Comparison of ENCODE assay signal across 25 mouse cellular contexts in the genomic region with DNA sequence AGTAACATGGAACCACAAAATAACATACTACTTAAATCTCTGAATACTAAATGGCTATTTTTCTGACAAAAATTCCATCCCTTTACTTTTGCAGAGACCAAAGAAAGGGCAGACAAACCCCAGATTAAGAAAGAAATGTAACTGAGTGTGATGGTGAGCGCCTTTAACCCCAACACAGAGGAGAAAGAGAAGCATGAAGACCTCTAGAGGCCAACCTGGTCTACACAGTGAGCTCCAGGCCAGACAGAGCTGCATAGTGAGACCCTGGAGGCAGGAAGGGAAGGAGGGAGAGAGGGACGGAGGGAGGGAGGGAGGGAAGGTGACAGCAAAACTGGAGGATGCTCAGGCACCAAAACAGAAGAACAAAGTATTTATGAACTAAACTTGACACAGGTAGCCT. TPM values are rescaled to one million over a fixed set of nuclear protein-coding genes. Genes with fewer than 3 reads are reported as not detected.
A peak's percentile ranks its signal among the peaks of the same experiment; 100 is the strongest.
DNase-seq lines count a peak whose midpoint lies in the region; ATAC-seq and TF ChIP-seq lines count a peak whose summit lies in the region.
"Had no signal": no experiment of that assay in that cellular context is flagged by ENCODE, and none has a peak within 500 bp of the region (broad histone marks: within the 10 kb centered on the region; RNA-seq: fewer than 3 reads in every experiment).

No protein-coding gene starts in this region.

- H3K9ac ChIP-seq in heart, embryonic 12.5 days, result no peak overlapping the region
- H3K9ac ChIP-seq in intestine, postnatal 0 days (ENCODE audit: low read depth, low read length), result no peak overlapping the region
- no peak overlapping the region for H3K9ac ChIP-seq in intestine, embryonic 16.5 days (ENCODE audit: low read depth, low read length)
- no peak overlapping the region for H3K9ac ChIP-seq in liver, embryonic 11.5 days (ENCODE audit: low read depth, low read length)
- no peak overlapping the region for H3K9ac ChIP-seq in liver, postnatal 0 days (replicated peaks)
- no peak overlapping the region for H3K9ac ChIP-seq in hindbrain, embryonic 11.5 days (ENCODE audit: low read depth, low read length)
- H3K9ac ChIP-seq: embryonic facial prominence, embryonic 15.5 days; intestine, embryonic 15.5 days; lung, embryonic 15.5 days; midbrain, embryonic 15.5 days; neural tube, embryonic 13.5 days had no signal

- WGBS in heart, embryonic 12.5 days, result 54% methylated on average over 2 of the region's 2 CpGs
- WGBS in intestine, postnatal 0 days, result 72% methylated on average over 2 of the region's 2 CpGs
- 71% methylated on average over 2 of the region's 2 CpGs for WGBS in intestine, embryonic 16.5 days
- 73% methylated on average over 2 of the region's 2 CpGs for WGBS in liver, embryonic 11.5 days
- 52% methylated on average over 2 of the region's 2 CpGs for WGBS in liver, postnatal 0 days (ENCODE audit: insufficient replicate concordance)
- WGBS in hindbrain, embryonic 11.5 days, result 64% methylated on average over 2 of the region's 2 CpGs

- H3K4me2 ChIP-seq in heart, embryonic 12.5 days, result no peak overlapping the region
- no peak overlapping the region for H3K4me2 ChIP-seq in intestine, postnatal 0 days (replicated peaks; ENCODE audit: low read depth)
- H3K4me2 ChIP-seq in intestine, embryonic 16.5 days (ENCODE audit: low read depth, low read length), result no peak overlapping the region
- H3K4me2 ChIP-seq in liver, embryonic 11.5 days, result no peak overlapping the region
- no peak overlapping the region for H3K4me2 ChIP-seq in liver, postnatal 0 days (ENCODE audit: low read depth, low read length)
- no peak overlapping the region for H3K4me2 ChIP-seq in hindbrain, embryonic 11.5 days (replicated peaks; ENCODE audit: low read depth, low read length)
- H3K4me2 ChIP-seq: embryonic facial prominence, embryonic 15.5 days; intestine, embryonic 15.5 days; lung, embryonic 15.5 days; midbrain, embryonic 15.5 days; neural tube, embryonic 13.5 days had no signal

- peaks cover 6% of the 10 kb centered on the region; the same call in 1 of the 2 replicates for H3K36me3 ChIP-seq in heart, embryonic 12.5 days
- no peaks in the 10 kb centered on the region for H3K36me3 ChIP-seq in intestine, postnatal 0 days (ENCODE audit: control insufficient read depth, insufficient read depth)
- H3K36me3 ChIP-seq in intestine, embryonic 16.5 days (ENCODE audit: control insufficient read depth, insufficient read depth, low read length), result no peaks in the 10 kb centered on the region
- no peaks in the 10 kb centered on the region for H3K36me3 ChIP-seq in liver, embryonic 11.5 days (ENCODE audit: control insufficient read depth, insufficient read depth, low read length)
- no peaks in the 10 kb centered on the region for H3K36me3 ChIP-seq in liver, postnatal 0 days (replicated peaks; ENCODE audit: insufficient read depth, low read length)
- H3K36me3 ChIP-seq in hindbrain, embryonic 11.5 days (ENCODE audit: control insufficient read depth, insufficient read depth, low read length), result no peaks in the 10 kb centered on the region
- H3K36me3 ChIP-seq: embryonic facial prominence, embryonic 15.5 days; intestine, embryonic 15.5 days; lung, embryonic 15.5 days; midbrain, embryonic 15.5 days had no signal

- H3K9me3 ChIP-seq in heart, embryonic 12.5 days (replicated peaks), result no peaks in the 10 kb centered on the region
- H3K9me3 ChIP-seq in intestine, postnatal 0 days (ENCODE audit: control insufficient read depth), result no peaks in the 10 kb centered on the region
- H3K9me3 ChIP-seq in intestine, embryonic 16.5 days (ENCODE audit: control insufficient read depth, low read length), result no peaks in the 10 kb centered on the region
- no peaks in the 10 kb centered on the region for H3K9me3 ChIP-seq in liver, embryonic 11.5 days (ENCODE audit: control insufficient read depth, low read length)
- no peaks in the 10 kb centered on the region for H3K9me3 ChIP-seq in liver, postnatal 0 days (ENCODE audit: low read length)
- H3K9me3 ChIP-seq in hindbrain, embryonic 11.5 days (ENCODE audit: control insufficient read depth, low read length), result no peaks in the 10 kb centered on the region
- H3K9me3 ChIP-seq: embryonic facial prominence, embryonic 15.5 days; forebrain, embryonic 10.5 days; intestine, embryonic 15.5 days; lung, embryonic 15.5 days; midbrain, embryonic 15.5 days; neural tube, embryonic 13.5 days had no signal

- no peak for ATAC-seq in heart, embryonic 12.5 days (ENCODE audit: insufficient number of reproducible peaks, low FRiP score)
- ATAC-seq in intestine, postnatal 0 days, result no peak
- ATAC-seq in intestine, embryonic 16.5 days, result no peak
- peak; percentile 74 for ATAC-seq in liver, embryonic 11.5 days (replicated peaks; ENCODE audit: low FRiP score)
- peak; percentile 61 for ATAC-seq in liver, postnatal 0 days
- ATAC-seq in hindbrain, embryonic 11.5 days (ENCODE audit: low FRiP score), result no peak
- ATAC-seq: forebrain, embryonic 16.5 days; hindbrain, embryonic 16.5 days; midbrain, embryonic 15.5 days had no signal

- peaks cover 18% of the 10 kb centered on the region for H3K4me1 ChIP-seq in heart, embryonic 12.5 days (replicated peaks)
- H3K4me1 ChIP-seq in intestine, postnatal 0 days (replicated peaks; ENCODE audit: control insufficient read depth, insufficient read depth, low read length), result no peaks in the 10 kb centered on the region
- H3K4me1 ChIP-seq in intestine, embryonic 16.5 days (ENCODE audit: control insufficient read depth, insufficient read depth, low read length), result no peaks in the 10 kb centered on the region
- peaks cover 17% of the 10 kb centered on the region for H3K4me1 ChIP-seq in liver, embryonic 11.5 days (replicated peaks; ENCODE audit: control insufficient read depth, insufficient read depth, low read length)
- peaks cover 8% of the 10 kb centered on the region; the same call in 1 of the 2 replicates for H3K4me1 ChIP-seq in liver, postnatal 0 days (ENCODE audit: insufficient read depth)
- peaks cover 3% of the 10 kb centered on the region; the same call in 1 of the 2 replicates for H3K4me1 ChIP-seq in hindbrain, embryonic 11.5 days (replicated peaks; ENCODE audit: control insufficient read depth, insufficient read depth, low read length)
- H3K4me1 ChIP-seq: embryonic facial prominence, embryonic 15.5 days; intestine, embryonic 15.5 days; lung, embryonic 15.5 days; midbrain, embryonic 15.5 days had no signal

- 0 out of 2 replicates have a peak, but pooled peaks have one; percentile 9 for TF ChIP-seq CTCF in intestine, postnatal 0 days (IDR thresholded peaks at IDR 0.05; ENCODE audit: low read depth)
- peak; percentile 31 for TF ChIP-seq CTCF in liver, postnatal 0 days (IDR thresholded peaks at IDR 0.05; ENCODE audit: low read depth)

- 0 out of 2 replicates have a peak overlapping the region, but pooled peaks have one; percentile 34 for H3K27ac ChIP-seq in heart, embryonic 12.5 days (ENCODE audit: poor library complexity, severe bottlenecking)
- no peak overlapping the region for H3K27ac ChIP-seq in intestine, postnatal 0 days (ENCODE audit: low read depth, low read length)
- H3K27ac ChIP-seq in intestine, embryonic 16.5 days (ENCODE audit: low read length), result no peak overlapping the region
- H3K27ac ChIP-seq in liver, embryonic 11.5 days (ENCODE audit: low read depth, low read length), result peak overlapping the region; percentile 55; the same call in 1 of the 2 replicates
- H3K27ac ChIP-seq in liver, postnatal 0 days (ENCODE audit: low read depth), result peak overlapping the region; percentile 35
- no peak overlapping the region for H3K27ac ChIP-seq in hindbrain, embryonic 11.5 days (ENCODE audit: low read depth, low read length)
- H3K27ac ChIP-seq: embryonic facial prominence, embryonic 15.5 days; forebrain, embryonic 10.5 days; intestine, embryonic 15.5 days; lung, embryonic 15.5 days; macrophage; midbrain, embryonic 15.5 days; neural tube, embryonic 13.5 days had no signal

- H3K27me3 ChIP-seq in heart, embryonic 12.5 days (replicated peaks), result no peaks in the 10 kb centered on the region
- no peaks in the 10 kb centered on the region for H3K27me3 ChIP-seq in intestine, postnatal 0 days (replicated peaks; ENCODE audit: control insufficient read depth, insufficient read depth, low read length)
- no peaks in the 10 kb centered on the region for H3K27me3 ChIP-seq in intestine, embryonic 16.5 days (replicated peaks; ENCODE audit: control insufficient read depth, insufficient read depth, low read length)
- no peaks in the 10 kb centered on the region for H3K27me3 ChIP-seq in liver, embryonic 11.5 days (replicated peaks; ENCODE audit: control insufficient read depth, insufficient read depth, low read length)
- no peaks in the 10 kb centered on the region for H3K27me3 ChIP-seq in liver, postnatal 0 days (ENCODE audit: insufficient read depth, low read length)
- no peaks in the 10 kb centered on the region for H3K27me3 ChIP-seq in hindbrain, embryonic 11.5 days (ENCODE audit: control insufficient read depth, insufficient read depth, low read length)
- H3K27me3 ChIP-seq: embryonic facial prominence, embryonic 15.5 days; intestine, embryonic 15.5 days; lung, embryonic 15.5 days; midbrain, embryonic 15.5 days; neural tube, embryonic 13.5 days had no signal

- DNase-seq in heart, adult 9 months (ENCODE audit: low spot score in 2 of 2), result no peak
- DNase-seq in liver, embryonic 11.5 days (ENCODE audit: low spot score), result no peak
- DNase-seq in liver, postnatal 0 days, result no peak
- no peak for DNase-seq in hindbrain, embryonic 11.5 days (ENCODE audit: low spot score)
- DNase-seq: adrenal gland, postnatal 36 days; cerebellum, adult 9-10 months; gastrocnemius, postnatal 10 days; kidney, postnatal 25 days; layer of hippocampus, adult 9-11 months; retina, postnatal 1 day; right cerebral cortex, postnatal 25 days had no signal

- no peak overlapping the region for H3K4me3 ChIP-seq in heart, embryonic 12.5 days
- H3K4me3 ChIP-seq in intestine, postnatal 0 days (ENCODE audit: low read depth, low read length), result no peak overlapping the region
- H3K4me3 ChIP-seq in intestine, embryonic 16.5 days (ENCODE audit: low read length), result no peak overlapping the region
- H3K4me3 ChIP-seq in liver, embryonic 11.5 days (ENCODE audit: low read depth, low read length), result no peak overlapping the region
- H3K4me3 ChIP-seq in liver, postnatal 0 days (ENCODE audit: low read depth, low read length), result no peak overlapping the region
- no peak overlapping the region for H3K4me3 ChIP-seq in hindbrain, embryonic 11.5 days (ENCODE audit: low read depth, low read length)
- H3K4me3 ChIP-seq: embryonic facial prominence, embryonic 15.5 days; forebrain, embryonic 10.5 days; intestine, embryonic 15.5 days; lung, embryonic 15.5 days; midbrain, embryonic 15.5 days; myocyte; neural tube, embryonic 13.5 days had no signal

- TF ChIP-seq EP300 in liver, postnatal 0 days (IDR thresholded peaks at IDR 0.05; ENCODE audit: low read depth), result no peak

RNA-seq across cellular contexts. Expression of a gene that starts 40.7 kb away (rescaled TPM):
- 7.4 and 7.7 TPM in 2 replicates for polyA plus RNA-seq in heart, embryonic 12.5 days (2016; fragmentation: Nextera tagmentation; extraction: Ambion mirVana)
- 2.2 and 2.6 TPM in 2 replicates for polyA plus RNA-seq in intestine, postnatal 0 days (2015; fragmentation: Nextera tagmentation; extraction: Ambion mirVana)
- polyA plus RNA-seq in intestine, embryonic 16.5 days (2015; fragmentation: Nextera tagmentation; extraction: Ambion mirVana), result 3.1 and 3.3 TPM in 2 replicates
- polyA plus RNA-seq in liver, embryonic 11.5 days (2014; fragmentation: Nextera tagmentation; extraction: Ambion mirVana), result 5.8 and 6.0 TPM in 2 replicates
- 0.44 and 0.58 TPM in 2 replicates for polyA plus RNA-seq in liver, postnatal 0 days (2015; fragmentation: Nextera tagmentation; extraction: Ambion mirVana)
- 9.9 and 12.1 TPM in 2 replicates for polyA plus RNA-seq in hindbrain, embryonic 11.5 days (2014; fragmentation: Nextera tagmentation; extraction: Ambion mirVana)

RNA-seq across cellular contexts. Expression of a gene that starts 53.8 kb away (rescaled TPM):
- 43.0 and 43.5 TPM in 2 replicates for polyA plus RNA-seq in heart, embryonic 12.5 days (2016; fragmentation: Nextera tagmentation; extraction: Ambion mirVana)
- 24.2 and 24.4 TPM in 2 replicates for polyA plus RNA-seq in intestine, postnatal 0 days (2015; fragmentation: Nextera tagmentation; extraction: Ambion mirVana)
- 17.3 and 22.6 TPM in 2 replicates for polyA plus RNA-seq in intestine, embryonic 16.5 days (2015; fragmentation: Nextera tagmentation; extraction: Ambion mirVana)
- polyA plus RNA-seq in liver, embryonic 11.5 days (2014; fragmentation: Nextera tagmentation; extraction: Ambion mirVana), result 41.9 and 42.0 TPM in 2 replicates
- 13.6 and 14.9 TPM in 2 replicates for polyA plus RNA-seq in liver, postnatal 0 days (2015; fragmentation: Nextera tagmentation; extraction: Ambion mirVana)
- 67.0 and 67.2 TPM in 2 replicates for polyA plus RNA-seq in hindbrain, embryonic 11.5 days (2014; fragmentation: Nextera tagmentation; extraction: Ambion mirVana)

RNA-seq across cellular contexts. Expression of a gene that starts 56.1 kb away (rescaled TPM):
- polyA plus RNA-seq in heart, embryonic 12.5 days (2016; fragmentation: Nextera tagmentation; extraction: Ambion mirVana), result 19.2 and 19.7 TPM in 2 replicates
- not detected in 2 replicates for polyA plus RNA-seq in intestine, postnatal 0 days (2015; fragmentation: Nextera tagmentation; extraction: Ambion mirVana)
- 0.26 and 0.53 TPM in 2 replicates for polyA plus RNA-seq in intestine, embryonic 16.5 days (2015; fragmentation: Nextera tagmentation; extraction: Ambion mirVana)
- 0.23 and 0.95 TPM in 2 replicates for polyA plus RNA-seq in liver, embryonic 11.5 days (2014; fragmentation: Nextera tagmentation; extraction: Ambion mirVana)
- polyA plus RNA-seq in liver, postnatal 0 days (2015; fragmentation: Nextera tagmentation; extraction: Ambion mirVana), result 0.41 and 8.8 TPM in 2 replicates
- polyA plus RNA-seq in hindbrain, embryonic 11.5 days (2014; fragmentation: Nextera tagmentation; extraction: Ambion mirVana), result 0.28 TPM in 1 of 2 replicates, not detected in the other
- polyA plus RNA-seq: forebrain, embryonic 16.5 days; neural tube, embryonic 13.5 days; spleen, adult 2 months had no signal

Comparison
In these comparisons a context has a peak if more than half of its experiments do, and no peak if none do; other contexts are left out.
1. ATAC-seq: peak in liver, embryonic 11.5 days (single experiment) and liver, postnatal 0 days (single experiment); none in heart, embryonic 12.5 days (single experiment), intestine, postnatal 0 days (single experiment), intestine, embryonic 16.5 days (single experiment) and hindbrain, embryonic 11.5 days (single experiment).
2. H3K27ac ChIP-seq: peak in heart, embryonic 12.5 days (single experiment), liver, embryonic 11.5 days (single experiment) and liver, postnatal 0 days (single experiment); none in intestine, postnatal 0 days (single experiment), intestine, embryonic 16.5 days (single experiment) and hindbrain, embryonic 11.5 days (single experiment).